Mouse (Mus musculus): ENCODE measurements around the gene Spata22.
"Not testable (repeated sequence)": the region's sequence is repeated elsewhere in the genome, so short reads cannot be mapped to it uniquely, and the experiment has no call there.

Gene Spata22

GRCm38 (mm10) chr11:73329442-73329841 is at the start of gene Spata22, which contains the start of the genes Aspa and Gm49340:
Gene Spata22 (plus strand): TSS chr11:73329741.
Gene Aspa (minus strand): TSS chr11:73329596.
Gene Gm49340 (plus strand): TSS chr11:73329741.
- DNase-seq, result no peak

- no peak for DNase-seq
Observed at GRCm38 (mm10) chr11:73280710-73281109, 48.8 kb upstream of the Spata22 start.

- peak; percentile 79 for DNase-seq
Observed at GRCm38 (mm10) chr11:73281528-73282027, 48.0 kb upstream of the Spata22 start.

- DNase-seq, result no peak
Observed at GRCm38 (mm10) chr11:73283369-73283768, 46.2 kb upstream of the Spata22 start.

- DNase-seq, result no peak
Observed at GRCm38 (mm10) chr11:73283926-73284325, 45.6 kb upstream of the Spata22 start.

- no peak for DNase-seq
Observed at GRCm38 (mm10) chr11:73284351-73284750, 45.2 kb upstream of the Spata22 start.

- DNase-seq, result no peak
Observed at GRCm38 (mm10) chr11:73289621-73290020, 39.9 kb upstream of the Spata22 start.

GRCm38 (mm10) chr11:73303123-73303522 is 26.4 kb upstream of the Spata22 start:
- DNase-seq, result no peak

- DNase-seq, result no peak
Observed at GRCm38 (mm10) chr11:73315961-73316360, 13.6 kb upstream of the Spata22 start.

GRCm38 (mm10) chr11:73318581-73318980 is 11.0 kb upstream of the Spata22 start:
- not testable (repeated sequence) for DNase-seq

GRCm38 (mm10) chr11:73321064-73321463 is 8.5 kb upstream of the Spata22 start:
- not testable (repeated sequence) for DNase-seq

- DNase-seq, result no peak
Observed at GRCm38 (mm10) chr11:73323906-73324830, 5.4 kb upstream of the Spata22 start.

GRCm38 (mm10) chr11:73326485-73326886 is 3.1 kb upstream of the Spata22 start:
- DNase-seq, result no peak

GRCm38 (mm10) chr11:73327361-73327760 is 2.2 kb upstream of the Spata22 start:
- DNase-seq, result no peak

- DNase-seq, result no peak
Observed at GRCm38 (mm10) chr11:73333357-73333756, 3.8 kb downstream of the Spata22 start.

GRCm38 (mm10) chr11:73336919-73337318 is 7.4 kb downstream of the Spata22 start:
- no peak for DNase-seq

GRCm38 (mm10) chr11:73350483-73350882 is 20.9 kb downstream of the Spata22 start, which contains the start of gene Olfr20:
Gene Olfr20 (plus strand): TSS chr11:73350783.
- no peak for DNase-seq

- DNase-seq, result no peak
Observed at GRCm38 (mm10) chr11:73370946-73371345, 41.4 kb downstream of the Spata22 start, which contains the start of gene Olfr376. Gene Olfr376 (plus strand): TSS chr11:73371246.

- no peak for DNase-seq
Observed at GRCm38 (mm10) chr11:73395374-73395773, 65.8 kb downstream of the Spata22 start.
